Mouse (Mus musculus) gonadal fat pad, adult 2 months (tissue): ENCODE measurements around the gene Mroh7. TPM values are rescaled to one million over a fixed set of nuclear protein-coding genes. Genes with fewer than 3 reads are reported as not detected.

Experiments used
- DNase-seq: peaks from one replicate; pipeline ENCODE4 v3.0.0-alpha.2; 2012; ENCODE audit warnings: low read depth
- polyA plus RNA-seq: library from polyadenylated mRNA; depleted of rRNA; stranded (reverse); fragments of >200 nt; gene quantifications from 2 replicates; pipeline ENCODE4 v1.2.3, GENCODE M21; 2012

The Mroh7 gene
- polyA plus RNA-seq, 1 experiment = 0.69 TPM

- DNase-seq = no peak
Measured at GRCm38 (mm10) chr4:106699989-106700388, 30.7 kb downstream of the Mroh7 start.

DNA sequence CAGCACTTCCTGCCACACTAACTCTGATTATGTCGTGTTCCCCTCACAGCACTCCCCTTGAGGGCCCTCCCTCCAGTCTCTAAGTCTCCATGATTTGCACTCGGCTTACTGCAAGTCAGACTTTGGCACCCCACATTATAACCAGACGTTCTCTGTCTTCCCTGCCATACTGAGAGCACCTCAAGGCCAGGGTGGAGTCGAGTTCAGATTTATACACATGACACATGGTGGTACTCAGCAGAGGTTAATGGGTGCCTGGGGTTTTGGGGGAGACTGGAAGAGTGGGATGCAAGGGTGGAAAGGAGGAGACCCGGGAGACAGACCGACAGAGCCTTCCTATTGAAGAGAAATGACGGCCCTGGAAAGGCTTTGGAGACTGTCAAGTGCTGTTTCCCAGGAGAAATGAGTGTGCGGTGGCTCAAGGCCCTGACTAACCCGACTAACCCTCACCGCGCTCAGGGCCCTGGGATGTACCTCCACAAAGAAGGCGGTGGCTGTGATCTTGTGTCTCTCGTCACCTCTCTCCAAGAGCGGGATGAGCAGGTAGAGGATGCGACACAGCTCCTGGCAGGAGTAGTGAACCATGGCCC is 36.8 kb downstream of the Mroh7 start:
- DNase-seq = no peak

DNA sequence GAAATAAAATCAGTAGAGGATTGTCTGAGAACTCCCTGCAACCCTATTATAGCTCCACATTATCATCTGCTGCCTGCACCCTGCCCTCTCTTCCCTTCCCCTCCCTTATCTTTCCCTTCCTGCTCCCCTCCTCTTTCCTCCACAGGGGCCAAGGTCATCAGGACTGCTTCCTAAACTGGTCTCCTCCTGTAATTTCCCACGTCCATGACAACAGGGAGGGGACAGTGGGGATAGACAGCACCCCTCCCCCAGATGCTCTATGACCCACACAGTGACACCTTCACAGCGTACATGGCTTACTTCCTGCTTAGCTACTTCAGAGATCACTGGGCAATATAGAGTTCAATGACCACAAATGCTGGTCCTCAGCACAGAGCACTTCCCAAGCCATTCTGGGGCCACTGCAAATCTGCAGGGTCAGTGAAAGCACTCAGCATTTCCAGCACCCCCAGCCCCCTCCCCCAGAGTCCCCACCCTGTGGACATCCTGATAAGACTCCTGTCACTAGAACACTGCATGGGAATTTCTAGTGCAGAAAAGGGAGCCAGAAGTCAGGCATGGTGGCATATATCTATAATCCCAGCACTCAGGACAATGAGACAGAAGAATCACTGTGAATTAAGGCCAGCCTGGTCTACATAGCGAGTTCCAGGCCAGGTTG is 42.0 kb downstream of the Mroh7 start:
- no peak for DNase-seq

DNA sequence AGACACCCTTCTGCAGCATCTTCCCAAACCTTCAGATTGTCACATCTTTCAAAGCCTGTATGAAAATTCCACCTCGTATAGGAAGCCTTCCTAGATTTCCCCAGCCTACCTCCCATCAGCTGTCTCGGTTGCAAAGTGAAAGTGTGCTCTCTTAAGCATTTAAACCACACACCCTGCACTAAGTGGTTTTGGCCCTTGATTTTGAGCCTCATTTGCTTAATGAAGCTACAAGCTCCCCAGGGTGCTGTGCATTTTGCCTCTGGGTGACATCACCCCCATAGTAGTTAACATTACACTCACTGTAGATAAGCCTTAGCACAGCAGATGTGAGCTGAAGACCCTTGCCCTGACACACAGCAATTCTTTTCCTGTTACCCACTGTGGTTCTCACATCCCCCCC is 49.8 kb downstream of the Mroh7 start:
- no peak for DNase-seq

GRCm38 (mm10) chr4:106679152-106679551 is 51.6 kb downstream of the Mroh7 start:
- no peak for DNase-seq

DNA sequence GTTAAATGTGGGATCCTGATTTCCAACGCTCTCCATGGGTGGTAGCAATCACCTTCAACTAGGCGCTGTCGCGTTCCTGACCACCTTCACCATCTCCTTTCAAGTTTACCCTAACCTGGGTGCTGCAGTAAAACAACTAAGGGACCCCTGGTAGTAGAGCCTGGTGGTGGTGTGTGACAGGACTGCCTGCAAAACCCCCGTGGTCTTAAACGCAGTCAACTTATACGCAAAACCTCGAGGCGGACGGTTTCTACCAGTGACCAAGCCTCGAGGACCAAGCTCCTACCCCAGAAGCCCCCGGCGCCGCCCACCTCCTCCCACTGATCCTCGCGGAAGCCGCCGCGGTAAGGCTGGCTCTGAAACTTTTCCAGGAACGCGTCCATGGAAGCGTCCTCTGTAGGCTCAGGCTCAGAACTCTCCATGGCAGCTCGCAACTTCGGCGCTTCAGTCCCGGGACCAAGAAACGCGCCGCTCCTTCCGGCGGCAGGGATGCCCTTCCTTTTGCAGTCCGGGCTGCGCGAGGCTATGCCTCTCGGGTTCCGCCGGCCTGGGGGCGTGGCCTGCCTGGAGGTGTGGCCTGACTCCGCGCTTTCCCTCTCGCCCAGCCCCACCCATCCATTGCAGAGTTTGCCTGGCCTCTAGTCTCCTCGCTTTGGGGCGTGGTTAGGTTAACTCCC is 52.1 kb downstream of the Mroh7 start, which contains the start of gene Ttc4:
Gene Ttc4 (minus strand): TSS at position 503 of the 677 bp plus-strand sequence.
- DNase-seq = peak; percentile 23

GRCm38 (mm10) chr4:106676749-106677148 is 54.0 kb downstream of the Mroh7 start:
- no peak for DNase-seq

DNA sequence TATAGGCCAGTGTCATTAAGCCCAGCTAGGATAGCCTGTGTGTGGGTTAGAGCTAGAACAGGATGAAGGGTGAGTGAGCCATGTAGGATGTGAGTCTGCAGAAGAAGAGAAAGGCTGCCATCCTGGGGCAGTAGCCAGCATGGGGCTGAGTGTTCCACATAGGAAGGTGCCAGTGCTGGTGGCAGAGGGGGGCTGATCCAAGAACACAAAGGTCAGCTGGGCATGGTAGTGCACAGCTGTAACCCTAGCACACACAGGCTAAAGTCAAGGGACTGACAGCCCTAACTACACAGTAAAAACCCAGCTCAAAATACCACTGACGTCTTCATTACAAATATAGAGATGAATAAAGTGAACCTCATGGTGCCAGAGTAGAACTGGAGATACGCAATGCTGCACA is 64.2 kb downstream of the Mroh7 start:
- DNase-seq = no peak

DNA sequence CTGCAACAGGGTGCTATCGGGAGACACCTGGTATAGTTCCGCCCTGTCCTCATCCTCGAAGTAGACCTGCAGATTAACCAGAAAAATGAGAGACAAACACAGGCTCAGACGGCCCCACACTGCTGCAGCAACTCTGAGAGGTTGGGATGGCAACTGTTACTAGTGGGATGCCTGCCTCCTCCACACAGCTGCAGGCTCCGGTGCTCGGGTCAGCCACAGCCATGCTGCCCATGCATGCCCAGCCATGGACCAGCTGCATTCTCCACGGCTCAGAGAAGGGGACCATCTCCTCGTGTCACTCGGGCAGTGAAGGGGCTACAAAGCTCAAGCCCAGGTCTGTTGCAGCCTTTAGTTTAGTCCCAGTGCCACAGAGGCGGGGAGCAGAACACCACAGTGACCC is 65.1 kb downstream of the Mroh7 start:
- no peak for DNase-seq

DNA sequence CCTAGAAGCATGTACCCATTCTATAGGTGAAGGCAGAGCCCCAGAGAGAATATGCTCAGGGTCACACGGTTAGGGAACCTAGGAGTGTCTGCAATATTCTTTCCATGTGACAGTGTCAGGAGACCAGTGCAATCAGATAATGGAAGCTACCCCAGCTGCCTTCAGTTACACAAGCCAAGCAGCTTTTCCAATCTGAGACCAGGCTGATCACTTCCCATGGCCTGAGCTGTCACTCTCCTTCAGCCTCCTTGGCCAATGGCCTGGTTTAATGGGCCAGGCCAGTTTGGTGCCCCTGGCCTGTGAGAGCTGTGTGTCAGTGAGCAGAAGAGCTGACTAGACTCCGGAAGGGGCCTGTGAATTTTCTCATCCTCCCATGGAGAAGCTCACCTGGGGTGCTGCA is 65.5 kb downstream of the Mroh7 start:
- no peak for DNase-seq

DNA sequence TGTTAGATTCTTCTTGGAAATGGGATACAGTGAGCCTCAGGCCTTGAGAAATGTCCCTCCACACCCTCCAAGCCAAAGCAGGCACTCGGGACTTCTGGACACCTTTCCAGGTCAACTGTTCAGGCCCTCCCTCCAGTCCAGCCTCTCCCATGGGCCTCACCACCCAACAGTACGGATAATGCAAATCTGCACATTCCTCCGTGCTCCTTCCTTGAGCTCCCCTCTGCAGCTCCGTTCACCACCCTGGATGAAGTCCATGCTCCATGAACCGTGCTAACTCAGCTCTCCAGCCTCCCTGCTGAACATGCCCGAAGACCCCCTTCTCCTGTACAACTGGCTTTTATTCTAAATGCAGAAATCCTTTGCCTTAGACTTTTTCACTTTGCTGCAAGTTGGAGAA is 66.0 kb downstream of the Mroh7 start:
- no peak for DNase-seq

GRCm38 (mm10) chr4:106663956-106664470 is 66.7 kb downstream of the Mroh7 start:
- peak; percentile 62 for DNase-seq

GRCm38 (mm10) chr4:106655681-106656080 is 75.0 kb downstream of the Mroh7 start:
- no peak for DNase-seq

DNA sequence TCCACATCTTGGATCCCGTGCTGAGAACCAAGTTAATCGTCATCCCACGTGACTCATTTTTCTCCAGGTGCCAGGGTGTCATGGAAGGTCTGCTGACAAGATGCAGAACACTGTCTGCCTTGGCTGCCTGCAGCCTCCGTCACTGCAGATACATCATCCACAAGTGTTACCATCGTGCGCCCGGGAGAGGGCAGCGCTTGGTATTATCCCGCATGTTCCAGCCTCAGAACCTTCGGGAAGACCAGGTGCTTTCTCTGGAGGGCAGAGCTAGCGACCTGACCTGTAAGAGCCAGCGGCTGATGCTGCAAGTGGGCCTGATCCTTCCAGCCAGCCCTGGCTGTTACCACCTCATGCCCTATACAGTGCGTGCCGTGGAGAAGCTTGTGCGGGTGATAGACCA is 77.7 kb downstream of the Mroh7 start:
- no peak for DNase-seq

GRCm38 (mm10) chr4:106652546-106652945 is 78.2 kb downstream of the Mroh7 start:
- no peak for DNase-seq

DNA sequence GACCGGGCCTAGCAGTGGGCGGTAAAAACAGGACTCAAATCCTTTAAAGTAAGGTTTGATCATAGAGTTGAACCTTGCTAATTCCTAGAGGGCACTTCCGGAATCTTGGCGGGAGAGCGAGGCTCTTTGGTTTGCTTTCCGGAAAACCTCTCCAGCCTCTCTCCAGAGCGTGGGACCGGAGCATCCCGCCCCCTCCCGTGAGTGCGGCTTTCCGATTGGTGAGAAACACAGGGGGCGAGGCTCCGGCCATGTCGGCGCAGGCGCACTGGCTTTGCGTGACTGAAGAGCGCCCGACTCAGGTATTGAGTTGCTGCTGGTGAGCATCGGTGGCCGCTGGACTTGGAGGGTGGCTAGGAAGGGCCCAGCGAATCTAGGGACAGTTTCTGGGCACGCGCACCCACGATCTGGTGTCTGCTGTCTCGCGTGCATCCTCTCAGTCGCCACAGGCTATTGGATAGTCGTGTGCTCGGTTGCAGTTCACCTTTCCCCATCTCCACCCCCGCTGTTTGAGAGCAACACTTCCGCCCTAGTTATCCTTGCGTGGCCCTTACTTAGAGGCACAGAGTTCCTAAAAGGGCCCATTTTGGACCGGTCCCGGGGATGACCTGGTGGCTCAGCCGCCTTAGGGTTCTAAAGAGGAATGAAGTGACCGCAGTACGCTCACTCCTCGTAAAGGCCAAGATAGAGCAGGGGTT is 79.7 kb downstream of the Mroh7 start, which contains the start of gene Pars2:
Gene Pars2 (plus strand): TSS at position 237 of the 695 bp plus-strand sequence.
- peak; percentile 57 for DNase-seq

DNA sequence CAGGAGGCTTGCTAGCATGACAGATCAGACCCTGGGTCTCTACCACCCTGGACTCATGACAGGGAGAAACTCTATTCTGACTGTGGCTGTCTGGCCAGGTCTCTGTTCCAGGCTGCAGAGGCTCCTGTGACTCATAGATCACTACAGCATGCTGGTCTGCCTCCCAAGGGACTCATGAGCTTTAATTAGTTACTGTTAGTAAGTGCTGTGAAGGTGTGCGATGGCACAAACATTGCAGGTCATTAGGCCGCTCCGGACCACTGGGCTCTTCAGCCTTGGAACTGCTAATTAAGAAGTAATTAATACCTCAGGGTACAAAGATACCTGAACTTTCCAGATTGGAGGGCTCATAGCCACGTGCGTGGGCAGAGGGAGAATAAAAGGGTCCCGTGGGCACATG is 83.6 kb downstream of the Mroh7 start:
- no peak for DNase-seq

DNA sequence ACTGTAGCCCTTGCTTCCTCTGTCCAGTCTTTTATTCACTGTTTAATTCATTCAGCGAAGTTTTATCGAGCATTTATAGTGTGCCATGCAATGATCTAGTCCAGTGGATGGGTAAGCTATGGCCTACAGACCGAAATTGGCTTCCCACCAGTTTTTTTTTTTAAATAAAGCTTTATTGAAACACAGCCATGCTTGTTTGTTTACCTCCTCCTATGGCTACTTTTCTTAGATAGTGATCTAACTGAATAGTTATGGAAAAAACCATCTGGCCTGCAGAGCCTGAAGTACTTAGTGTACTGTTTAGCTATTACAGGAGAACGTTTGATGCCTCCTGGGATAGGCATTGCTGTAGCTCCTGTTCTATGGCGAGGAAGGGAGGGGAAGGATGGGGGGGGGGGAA is 84.9 kb downstream of the Mroh7 start:
- no peak for DNase-seq

- DNase-seq = no peak
Measured at GRCm38 (mm10) chr4:106644218-106644610, 86.5 kb downstream of the Mroh7 start.

GRCm38 (mm10) chr4:106643483-106644217 is 87.1 kb downstream of the Mroh7 start:
- no peak for DNase-seq

DNA sequence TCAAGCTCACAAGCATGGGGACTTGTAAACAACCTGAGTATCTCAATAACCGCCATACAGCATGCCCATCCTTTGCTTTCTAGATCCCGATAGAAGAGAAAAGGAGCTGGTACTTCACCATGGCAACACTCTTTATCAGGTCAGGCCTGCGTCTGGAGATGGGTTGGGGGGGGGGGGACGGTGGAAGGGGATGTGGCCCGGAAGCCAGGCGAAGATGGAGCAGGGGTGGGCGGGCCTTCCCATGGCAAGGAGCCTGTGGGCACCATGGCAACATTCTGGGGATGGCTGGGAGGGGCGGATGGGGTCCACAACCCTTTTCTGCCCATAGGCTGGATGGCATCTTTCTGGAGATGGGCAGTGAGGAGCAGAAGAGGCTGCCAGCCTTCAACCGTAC is 96.6 kb downstream of the Mroh7 start:
- no peak for DNase-seq
